Mouse (Mus musculus) myocyte (in vitro differentiated cells): ENCODE results near the gene Tm4sf5.

Source experiments
- CEBPB ChIP-seq: IDR thresholded peaks from 2 replicates; pipeline ENCODE4 v1.6.1; 2011; ENCODE audit warnings: mild to moderate bottlenecking, moderate library complexity; ENCODE audit not compliant: poor library complexity, insufficient read depth, severe bottlenecking
- E2F4 ChIP-seq: IDR thresholded peaks from one replicate; pipeline ENCODE4 v1.6.1; 2011; ENCODE audit warnings: mild to moderate bottlenecking, control low read depth, moderate library complexity; ENCODE audit not compliant: insufficient read depth
- MAX ChIP-seq: IDR thresholded peaks from one replicate; pipeline ENCODE4 v1.6.1; 2011; ENCODE audit warnings: low read depth, mild to moderate bottlenecking, control low read depth
- MYOD1 ChIP-seq, 3 experiments: IDR thresholded peaks; one replicate each; pipeline ENCODE4 v1.6.1; 2011; ENCODE audit warnings: control low read depth in 2 of 3, low read depth in 2 of 3, mild to moderate bottlenecking in 2 of 3, moderate library complexity in 1 of 3; ENCODE audit not compliant: insufficient read length in 2 of 3, control insufficient read depth in 1 of 3
- MYOG ChIP-seq, 3 experiments: IDR thresholded peaks; one replicate each; pipeline ENCODE4 v1.6.1; 2011; ENCODE audit warnings: control low read depth in 2 of 3, low read depth in 2 of 3, mild to moderate bottlenecking in 2 of 3; ENCODE audit not compliant: insufficient read length in 2 of 3, control insufficient read depth in 1 of 3, insufficient read depth in 1 of 3
- POLR2A ChIP-seq: IDR thresholded peaks from one replicate; pipeline ENCODE4 v1.6.1; 2011; ENCODE audit warnings: low read depth, mild to moderate bottlenecking, control low read depth, moderate library complexity; ENCODE audit not compliant: insufficient read length
- POLR2AphosphoS2 ChIP-seq: IDR thresholded peaks from one replicate; pipeline ENCODE4 v1.6.1; 2011; ENCODE audit warnings: low read depth, control low read depth; ENCODE audit not compliant: insufficient read length
- REST ChIP-seq: IDR thresholded peaks from one replicate; pipeline ENCODE4 v1.6.1; 2011; ENCODE audit warnings: mild to moderate bottlenecking, control low read depth, moderate library complexity; ENCODE audit not compliant: insufficient read depth, insufficient read length
- SRF ChIP-seq: IDR thresholded peaks from one replicate; pipeline ENCODE4 v1.6.1; 2011; ENCODE audit warnings: low read depth; ENCODE audit not compliant: control insufficient read depth, insufficient read length
- TCF12 ChIP-seq: IDR thresholded peaks from one replicate; pipeline ENCODE4 v1.6.1; 2011; ENCODE audit warnings: mild to moderate bottlenecking, control low read depth; ENCODE audit not compliant: poor library complexity, insufficient read depth, severe bottlenecking
- TCF3 ChIP-seq: IDR thresholded peaks from one replicate; pipeline ENCODE4 v1.6.1; 2011; ENCODE audit warnings: low read depth, control low read depth; ENCODE audit not compliant: insufficient read length

DNA sequence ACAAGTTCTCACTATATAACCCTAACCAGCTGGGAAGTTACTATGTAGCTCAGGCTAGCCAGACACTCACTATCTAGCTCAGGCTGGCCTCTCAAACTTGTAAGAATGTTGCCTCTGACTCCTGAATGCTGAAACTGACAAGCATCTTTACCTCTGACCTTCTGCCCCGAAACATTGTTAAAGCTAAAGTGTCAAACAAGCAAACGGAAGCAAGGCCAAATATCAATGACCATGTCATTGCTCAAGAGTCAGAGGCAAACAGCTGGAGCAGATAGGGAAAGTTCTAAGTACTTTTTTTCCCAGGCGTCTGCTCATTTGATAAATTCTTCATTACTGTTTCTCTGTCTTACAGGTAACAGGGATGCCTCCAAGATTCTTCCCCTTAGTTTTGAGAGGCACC is 3.0 kb upstream of the Tm4sf5 start:
- TF ChIP-seq MAX: no peak
- TF ChIP-seq POLR2A: no peak
- no peak for TF ChIP-seq CEBPB
- TF ChIP-seq TCF3: no peak
- TF ChIP-seq E2F4: no peak
- TF ChIP-seq TCF12: no peak
- TF ChIP-seq MYOG (IDR thresholded peaks at IDR 0.05; ENCODE audit: control insufficient read depth in 1 of 3, insufficient read depth in 1 of 3, insufficient read length in 2 of 3, low read depth in 2 of 3): no peak
- TF ChIP-seq REST: no peak
- TF ChIP-seq POLR2AphosphoS2: no peak
- no peak for TF ChIP-seq SRF
- no peak for TF ChIP-seq MYOD1 (IDR thresholded peaks at IDR 0.05; ENCODE audit: control insufficient read depth in 1 of 3, insufficient read length in 2 of 3, low read depth in 2 of 3)
